Mouse (Mus musculus) c-Kit-positive CD71-positive TER-119-negative erythroid progenitor cells, embryonic 14.5 days (primary cell): ENCODE measurements around the gene Mgat5.

ENCODE experiments used
- DNase-seq: peaks from one replicate; pipeline ENCODE4 v3.0.0-alpha.2; 2013; ENCODE audit warnings: low read depth

Mgat5 gene

GRCm38 (mm10) chr1:127383071-127383470, 178.3 kb downstream of the Mgat5 start:
- no peak for DNase-seq

GRCm38 (mm10) chr1:127387226-127387625, 182.4 kb downstream of the Mgat5 start:
- no peak for DNase-seq

GRCm38 (mm10) chr1:127387661-127388060, 182.8 kb downstream of the Mgat5 start:
- no peak for DNase-seq

GRCm38 (mm10) chr1:127394716-127395115, 189.9 kb downstream of the Mgat5 start:
- DNase-seq = no peak

GRCm38 (mm10) chr1:127395724-127396123, 190.9 kb downstream of the Mgat5 start:
- no peak for DNase-seq

- no peak for DNase-seq
Measured at GRCm38 (mm10) chr1:127396569-127397349, 191.9 kb downstream of the Mgat5 start.

GRCm38 (mm10) chr1:127397396-127397795, 192.6 kb downstream of the Mgat5 start:
- DNase-seq = no peak

- no peak for DNase-seq
Measured at GRCm38 (mm10) chr1:127398186-127398585, 193.4 kb downstream of the Mgat5 start.

GRCm38 (mm10) chr1:127400198-127400597, 195.4 kb downstream of the Mgat5 start:
- no peak for DNase-seq

GRCm38 (mm10) chr1:127400666-127401065, 195.9 kb downstream of the Mgat5 start:
- DNase-seq = no peak

GRCm38 (mm10) chr1:127404655-127405054, 199.8 kb downstream of the Mgat5 start:
- no peak for DNase-seq

- DNase-seq = no peak
Measured at GRCm38 (mm10) chr1:127408957-127409423, 204.2 kb downstream of the Mgat5 start.

GRCm38 (mm10) chr1:127409512-127409911, 204.7 kb downstream of the Mgat5 start:
- DNase-seq = peak; percentile 4

- no peak for DNase-seq
Measured at GRCm38 (mm10) chr1:127414500-127414899, 209.7 kb downstream of the Mgat5 start.

GRCm38 (mm10) chr1:127415896-127416295, 211.1 kb downstream of the Mgat5 start:
- DNase-seq = no peak

GRCm38 (mm10) chr1:127416971-127417370, 212.2 kb downstream of the Mgat5 start:
- DNase-seq = no peak

- no peak for DNase-seq
Measured at GRCm38 (mm10) chr1:127418916-127419575, 214.2 kb downstream of the Mgat5 start.

- no peak for DNase-seq
Measured at GRCm38 (mm10) chr1:127419581-127419980, 214.8 kb downstream of the Mgat5 start.

- DNase-seq = no peak
Measured at GRCm38 (mm10) chr1:127420383-127420782, 215.6 kb downstream of the Mgat5 start.

- DNase-seq = no peak
Measured at GRCm38 (mm10) chr1:127420795-127421194, 216.0 kb downstream of the Mgat5 start.

GRCm38 (mm10) chr1:127422565-127422964, 217.8 kb downstream of the Mgat5 start:
- DNase-seq = no peak

GRCm38 (mm10) chr1:127425021-127425532, 220.3 kb downstream of the Mgat5 start:
- no peak for DNase-seq

- no peak for DNase-seq
Measured at GRCm38 (mm10) chr1:127430290-127430689, 225.5 kb downstream of the Mgat5 start.
